Mouse (Mus musculus) spleen, adult 2 months (tissue): ENCODE data around the gene Timm13. TPM values are rescaled to one million over a fixed set of nuclear protein-coding genes. Genes with fewer than 3 reads are reported as not detected.

Experiments used
- DNase-seq, 2 experiments: peaks; one replicate each; pipeline versions ENCODE4 v3.0.0 to v3.0.0-alpha.2; 2012 to 2021; ENCODE audit warnings: low spot score in 2 of 2, low read depth in 1 of 2
- H3K27ac ChIP-seq: fragments of 200-500 bp; 2 replicates; pipeline ENCODE4 v1.5.1; 2012; ENCODE audit warnings: low read length, inconsistent platforms; ENCODE audit not compliant: insufficient read depth
- H3K27me3 ChIP-seq: fragments of 200-500 bp; 2 replicates; pipeline ENCODE4 v1.6.1; 2012; ENCODE audit warnings: mild to moderate bottlenecking, moderate library complexity, low read length, inconsistent platforms; ENCODE audit not compliant: control insufficient read depth, insufficient read depth
- H3K36me3 ChIP-seq: fragments of 200-500 bp; 2 replicates; pipeline ENCODE4 v1.6.1; 2012; ENCODE audit warnings: mild to moderate bottlenecking, low read length, inconsistent platforms; ENCODE audit not compliant: control insufficient read depth, insufficient read depth
- H3K4me1 ChIP-seq: fragments of 200-500 bp; 2 replicates; pipeline ENCODE4 v1.6.1; 2011; ENCODE audit warnings: inconsistent platforms; ENCODE audit not compliant: control insufficient read depth, insufficient read depth, insufficient read length
- H3K4me3 ChIP-seq: fragments of 200-500 bp; 2 replicates; pipeline ENCODE4 v1.5.1; 2011; ENCODE audit warnings: mild to moderate bottlenecking, inconsistent platforms; ENCODE audit not compliant: insufficient read depth, insufficient read length; ENCODE audit errors: extremely low read depth
- CTCF ChIP-seq: fragments of 200-500 bp; IDR thresholded peaks from 2 replicates; pipeline ENCODE4 v1.5.1; 2011; ENCODE audit warnings: mild to moderate bottlenecking, inconsistent platforms; ENCODE audit not compliant: insufficient read depth, insufficient read length, insufficient replicate concordance; ENCODE audit errors: extremely low read depth
- POLR2A ChIP-seq: fragments of 200-500 bp; IDR thresholded peaks from 2 replicates; pipeline ENCODE4 v1.6.1; 2011; ENCODE audit warnings: low read depth, low read length, inconsistent platforms
- WGBS: fragments of 180-500 bp; shearing (Covaris S2); methylation state at CpG from one replicate; pipeline ENCODE4 v1.1.7; 2018; 5-methylcytosine and 5-hydroxymethylcytosine counted together
- polyA plus RNA-seq: library from polyadenylated mRNA; depleted of rRNA; stranded (reverse); fragments of >200 nt; gene quantifications from 2 replicates; pipeline ENCODE4 v1.2.3, GENCODE M21; 2012

Timm13 gene
- polyA plus RNA-seq, 1 experiment, result 123 TPM

DNA sequence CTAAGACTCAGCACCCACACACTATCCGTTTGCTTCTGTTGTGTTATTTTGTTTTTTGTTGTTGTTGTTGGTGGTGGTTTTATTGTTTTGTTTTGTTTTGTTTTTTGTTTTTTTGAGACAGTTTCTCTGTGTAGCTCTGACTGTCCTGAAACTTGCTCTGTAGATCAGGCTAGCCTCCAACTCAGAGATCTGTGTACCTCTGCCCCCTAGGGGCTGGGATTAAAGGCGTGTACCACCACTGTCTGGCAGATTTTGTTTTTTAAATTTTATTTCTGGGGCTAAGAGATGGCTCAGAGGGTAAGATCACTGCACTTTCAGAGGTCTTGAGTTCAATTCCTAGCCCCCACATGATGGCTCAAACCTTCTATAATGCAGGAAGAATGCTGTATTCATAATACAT lies 19.9 kb downstream of the Timm13 start:
- no peaks in the 10 kb centered on the region for H3K4me1 ChIP-seq
- no peaks in the 10 kb centered on the region for H3K27me3 ChIP-seq
- 73% methylated on average over 2 of the region's 2 CpGs for WGBS
- H3K36me3 ChIP-seq, result no peaks in the 10 kb centered on the region
- no peak overlapping the region for H3K4me3 ChIP-seq
- DNase-seq, result no peak
- no peak overlapping the region for H3K27ac ChIP-seq
- TF ChIP-seq CTCF (no peak), POLR2A (no peak)

DNA sequence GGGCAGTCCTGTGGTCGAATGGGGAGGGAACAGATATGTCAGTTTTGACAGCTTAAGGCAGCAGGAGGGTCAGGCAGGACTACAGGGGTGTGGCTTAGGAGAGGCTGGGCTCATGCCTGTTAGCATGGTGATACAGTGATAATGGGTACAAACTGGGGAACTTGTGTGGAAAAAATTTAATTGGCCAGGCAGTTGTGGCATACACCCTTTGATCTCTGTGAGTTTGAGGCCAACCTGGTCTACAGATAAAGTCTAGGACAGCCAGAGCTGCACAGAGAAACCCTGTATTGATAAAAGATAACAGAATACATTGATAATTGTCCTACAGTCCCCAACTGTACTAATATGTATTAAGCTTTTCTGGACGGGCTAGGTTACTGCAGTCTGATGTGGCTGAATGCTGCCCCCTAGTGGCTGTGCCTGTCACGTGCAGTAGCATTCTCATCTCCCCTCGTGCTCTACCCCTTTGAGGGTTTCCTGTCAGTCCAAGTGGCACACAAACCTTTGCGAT lies 20.6 kb downstream of the Timm13 start:
- no peak for TF ChIP-seq POLR2A
- TF ChIP-seq CTCF, result peak; percentile 80; the same call in 1 of the 2 replicates
- DNase-seq, result peak; percentile 52 to 64
- Histone ChIP-seq H3K27ac (no peak overlapping the region), H3K4me1 (no peaks in the 10 kb centered on the region), H3K4me3 (no peak overlapping the region), H3K27me3 (no peaks in the 10 kb centered on the region), H3K36me3 (no peaks in the 10 kb centered on the region)
- WGBS, result 13% methylated on average over 5 of the region's 5 CpGs

DNA sequence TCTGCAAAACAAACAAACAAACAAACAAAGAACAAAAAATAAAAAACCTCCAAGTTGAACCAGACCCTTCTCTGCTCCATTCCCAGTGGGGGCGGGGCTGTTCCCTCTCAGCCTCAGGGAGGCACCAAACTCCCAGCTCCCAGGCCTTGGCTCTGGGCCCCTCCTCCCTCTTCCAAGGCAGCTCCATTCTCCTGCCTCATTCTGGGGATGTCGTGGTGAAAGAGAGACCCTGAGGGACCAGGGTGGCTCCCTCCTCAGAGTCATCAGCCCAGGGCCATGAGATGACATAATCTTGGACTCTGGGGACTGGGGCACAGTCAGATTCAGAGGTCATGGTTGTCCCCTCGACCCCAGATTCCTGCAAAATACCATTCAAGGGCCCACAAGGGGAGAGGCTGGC lies 24.2 kb downstream of the Timm13 start:
- DNase-seq, result no peak
- no peak overlapping the region for H3K4me3 ChIP-seq
- H3K27ac ChIP-seq, result no peak overlapping the region
- TF ChIP-seq POLR2A (no peak), CTCF (no peak)
- 50% methylated on average over 3 of the region's 3 CpGs for WGBS
- no peaks in the 10 kb centered on the region for H3K36me3 ChIP-seq
- no peaks in the 10 kb centered on the region for H3K27me3 ChIP-seq
- no peaks in the 10 kb centered on the region for H3K4me1 ChIP-seq

DNA sequence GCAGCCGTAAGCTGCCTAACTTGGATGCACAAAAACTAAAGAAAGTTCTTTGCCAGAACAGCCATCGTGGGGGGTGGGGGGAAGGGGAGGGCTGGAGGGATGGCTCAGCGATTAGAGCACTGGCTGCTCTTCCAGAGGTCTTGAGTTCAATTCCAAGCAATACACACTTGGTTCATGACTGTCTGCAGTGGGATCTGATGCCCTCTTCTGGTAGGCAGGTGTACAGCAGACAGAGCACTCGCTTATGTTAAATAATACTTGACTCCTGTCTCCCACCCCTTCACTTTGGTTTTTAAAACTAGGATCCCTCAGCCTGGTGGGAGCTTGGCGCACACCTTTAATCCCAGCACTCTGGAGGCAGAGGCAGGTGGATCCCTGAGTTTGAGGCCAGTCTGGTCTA lies 24.7 kb downstream of the Timm13 start:
- no peak overlapping the region for H3K4me3 ChIP-seq
- no peaks in the 10 kb centered on the region for H3K27me3 ChIP-seq
- WGBS, result 29% methylated on average over 5 of the region's 5 CpGs
- no peak overlapping the region for H3K27ac ChIP-seq
- TF ChIP-seq POLR2A, result no peak
- TF ChIP-seq CTCF, result peak; percentile 73; the same call in 1 of the 2 replicates
- no peaks in the 10 kb centered on the region for H3K36me3 ChIP-seq
- peak; percentile 25 to 64 for DNase-seq
- H3K4me1 ChIP-seq, result no peaks in the 10 kb centered on the region

DNA sequence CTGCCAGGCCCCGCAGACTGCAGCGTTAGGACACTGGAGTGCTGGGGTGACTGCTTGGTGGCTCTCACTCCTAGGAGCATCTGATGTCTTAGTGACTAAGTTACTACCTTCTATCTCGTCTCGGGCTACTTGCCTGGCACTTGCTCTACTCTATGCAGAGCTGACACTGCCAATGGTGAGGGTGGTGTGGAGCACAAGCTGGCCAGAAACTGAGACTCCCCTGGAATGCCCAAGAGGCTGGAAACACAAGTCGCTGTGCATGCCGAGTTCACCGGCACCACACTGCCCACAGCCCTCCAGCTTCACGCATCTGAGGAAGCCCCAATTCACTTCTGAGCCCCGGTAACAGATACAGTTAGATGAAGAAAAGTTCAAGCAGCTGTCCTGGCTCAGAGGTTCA lies 26.7 kb downstream of the Timm13 start:
- no peak for DNase-seq
- Histone ChIP-seq H3K4me3 (no peak overlapping the region), H3K36me3 (no peaks in the 10 kb centered on the region), H3K4me1 (no peaks in the 10 kb centered on the region), H3K27ac (no peak overlapping the region), H3K27me3 (no peaks in the 10 kb centered on the region)
- WGBS, result 91% methylated on average over 9 of the region's 9 CpGs
- TF ChIP-seq CTCF, result no peak
- TF ChIP-seq POLR2A, result no peak

DNA sequence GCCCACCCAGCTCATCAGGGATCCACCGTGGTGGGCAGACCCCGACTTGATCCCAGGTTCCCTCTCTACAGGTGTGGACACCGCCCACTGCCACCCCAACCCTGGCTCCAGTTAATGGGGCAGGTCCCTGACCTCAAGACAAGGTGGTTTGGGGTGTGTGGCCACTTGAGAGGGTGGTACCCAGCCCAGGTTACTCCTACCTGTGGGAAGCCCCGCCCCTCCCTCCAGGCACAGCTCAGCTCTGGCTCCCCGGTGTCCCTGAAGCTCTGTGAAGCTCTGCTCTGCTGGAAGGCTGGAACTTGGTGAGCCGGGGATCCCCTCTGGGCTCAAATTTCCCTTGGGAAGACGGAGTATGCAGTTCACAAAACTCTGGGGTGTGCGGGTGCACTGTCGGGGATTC lies 29.2 kb downstream of the Timm13 start, which contains the start of gene Tmprss9:
Gene Tmprss9 (plus strand): TSS at position 268 of the 400 bp plus-strand sequence.
- TF ChIP-seq CTCF, result no peak
- TF ChIP-seq POLR2A, result no peak
- no peak within 1 kb of the TSS for H3K27ac ChIP-seq
- H3K4me3 ChIP-seq, result no peak within 1 kb of the TSS
- peaks cover 6% of the 10 kb centered on the region; the same call in 1 of the 2 replicates for H3K36me3 ChIP-seq
- DNase-seq, result no peak
- 38% methylated on average over 9 of the region's 9 CpGs for WGBS
- H3K4me1 ChIP-seq, result no peaks in the 10 kb centered on the region
- H3K27me3 ChIP-seq, result no peaks in the 10 kb centered on the region

DNA sequence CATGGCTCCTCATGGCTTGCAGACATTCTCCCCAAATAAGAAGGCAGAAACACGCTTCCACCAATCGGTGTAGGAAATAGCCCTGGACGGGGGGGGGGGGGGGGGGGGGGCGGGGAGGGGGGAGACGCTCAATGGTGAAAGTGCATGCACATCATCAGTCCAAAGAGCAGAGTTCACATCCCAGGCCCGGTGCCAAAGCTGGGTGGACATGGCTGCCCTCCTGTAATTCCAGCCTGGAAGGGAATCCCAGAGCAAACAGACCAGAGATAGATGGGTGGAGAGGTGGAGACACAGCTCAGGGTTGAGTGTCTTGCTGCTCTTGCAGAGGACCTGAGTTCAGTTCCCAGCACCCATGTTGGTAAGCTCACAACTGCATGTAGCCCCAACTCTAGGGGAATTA lies 29.8 kb downstream of the Timm13 start:
- no peak for DNase-seq
- 53% methylated on average over 5 of the region's 6 CpGs for whole genome bisulfite sequencing

More for the DNA sequence above, 29.8 kb downstream of the Timm13 start:
- no peaks in the 10 kb centered on the region for H3K27me3 ChIP-seq
- no peaks in the 10 kb centered on the region for H3K4me1 ChIP-seq
- TF ChIP-seq POLR2A (no peak), CTCF (no peak)
- no peak overlapping the region for H3K27ac ChIP-seq
- no peak overlapping the region for H3K4me3 ChIP-seq
- H3K36me3 ChIP-seq, result peaks cover 8% of the 10 kb centered on the region; the same call in 1 of the 2 replicates
